ENCODE assay signal across 7 mouse cellular contexts in the genomic region with DNA sequence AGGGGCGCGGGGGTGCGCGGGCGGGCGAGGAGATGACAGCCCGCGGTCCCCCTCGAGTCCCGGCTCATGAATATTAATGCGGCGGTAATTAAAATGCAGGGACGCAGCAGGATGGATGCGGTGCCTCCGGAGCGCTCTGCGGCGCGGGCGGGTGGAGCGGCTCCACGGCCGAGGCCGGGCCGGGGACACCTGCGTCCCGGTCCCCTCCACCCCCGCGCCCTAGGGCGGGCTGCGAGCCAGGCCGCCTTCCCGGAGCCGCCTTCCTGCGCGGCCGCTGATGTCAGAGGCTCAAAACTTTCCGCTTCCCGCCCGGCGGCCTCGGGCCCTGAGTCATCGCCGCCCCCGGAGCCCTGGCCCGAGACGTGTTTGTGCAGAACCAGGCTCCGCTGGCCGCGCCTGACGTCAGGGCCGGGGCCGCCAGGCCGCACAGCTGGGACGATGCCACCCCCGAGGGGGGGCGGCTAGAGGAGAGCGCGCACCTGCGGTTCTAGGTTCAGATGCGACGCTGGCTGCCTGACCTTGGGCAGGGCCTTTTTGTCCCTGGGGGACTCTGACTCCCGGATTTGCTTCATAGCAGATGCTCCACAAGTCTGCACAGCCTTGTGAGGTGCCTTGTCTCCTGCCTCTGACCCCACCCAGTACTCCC.
DNase-seq lines count a peak whose midpoint lies in the region; ATAC-seq and TF ChIP-seq lines count a peak whose summit lies in the region.

No protein-coding gene starts in this region.

- H3K36me3 ChIP-seq in intestine, embryonic 15.5 days, result no peaks in the 10 kb centered on the region
- no peaks in the 10 kb centered on the region for H3K36me3 ChIP-seq in limb, embryonic 12.5 days
- H3K36me3 ChIP-seq in midbrain, embryonic 14.5 days (ENCODE audit: control insufficient read depth, insufficient read depth, low read length), result no peaks in the 10 kb centered on the region

- H3K9me3 ChIP-seq in intestine, embryonic 15.5 days, result no peaks in the 10 kb centered on the region
- no peaks in the 10 kb centered on the region for H3K9me3 ChIP-seq in limb, embryonic 12.5 days
- H3K9me3 ChIP-seq in midbrain, embryonic 14.5 days (ENCODE audit: control insufficient read depth, low read length), result no peaks in the 10 kb centered on the region

- DNase-seq in adrenal gland, adult (ENCODE audit: inconsistent age in 2 of 2, low spot score in 1 of 2), result peak; percentile 99
- DNase-seq in gastrocnemius, postnatal 4 days (ENCODE audit: low spot score in 2 of 2), result peak; percentile 84 to 90
- DNase-seq in midbrain, embryonic 14.5 days, result peak; percentile 92
- peak; percentile 82 to 88 for DNase-seq in spleen, postnatal 36 days (ENCODE audit: low spot score in 2 of 2)

- H3K4me3 ChIP-seq in cortical plate, adult 2 months (ENCODE audit: insufficient read depth, low read length), result 0 out of 2 replicates have a peak overlapping the region, but pooled peaks have one; percentile 1
- H3K4me3 ChIP-seq in intestine, embryonic 15.5 days (replicated peaks), result peak overlapping the region; percentile 49
- peak overlapping the region; percentile 50 for H3K4me3 ChIP-seq in limb, embryonic 12.5 days (replicated peaks)
- peak overlapping the region; percentile 32 for H3K4me3 ChIP-seq in midbrain, embryonic 14.5 days (replicated peaks; ENCODE audit: low read depth, low read length)

- peak overlapping the region; percentile 70 for H3K9ac ChIP-seq in intestine, embryonic 15.5 days
- H3K9ac ChIP-seq in limb, embryonic 12.5 days (replicated peaks), result peak overlapping the region; percentile 81
- peak overlapping the region; percentile 64 for H3K9ac ChIP-seq in midbrain, embryonic 14.5 days (replicated peaks; ENCODE audit: low read length)

- H3K27ac ChIP-seq in cortical plate, adult 2 months (ENCODE audit: insufficient read depth, low read length), result peak overlapping the region; percentile 93
- H3K27ac ChIP-seq in intestine, embryonic 15.5 days, result peak overlapping the region; percentile 80
- H3K27ac ChIP-seq in limb, embryonic 12.5 days, result peak overlapping the region; percentile 91
- H3K27ac ChIP-seq in midbrain, embryonic 14.5 days (replicated peaks; ENCODE audit: low read depth, low read length), result peak overlapping the region; percentile 97

- peak; percentile 39 for ATAC-seq in intestine, embryonic 15.5 days
- no peak for ATAC-seq in limb, embryonic 12.5 days (ENCODE audit: insufficient number of reproducible peaks, insufficient read depth, low FRiP score, low TSS enrichment, low read depth)
- ATAC-seq in midbrain, embryonic 14.5 days (ENCODE audit: low FRiP score, low TSS enrichment), result peak; percentile 79

- no peaks in the 10 kb centered on the region for H3K27me3 ChIP-seq in intestine, embryonic 15.5 days (replicated peaks)
- no peaks in the 10 kb centered on the region for H3K27me3 ChIP-seq in limb, embryonic 12.5 days
- no peaks in the 10 kb centered on the region for H3K27me3 ChIP-seq in midbrain, embryonic 14.5 days (ENCODE audit: control insufficient read depth, insufficient read depth, low read length)

- TF ChIP-seq POLR2A in cortical plate, adult 2 months (IDR thresholded peaks at IDR 0.05; ENCODE audit: extremely low read depth, insufficient read depth, low read length), result no peak

- H3K4me1 ChIP-seq in cortical plate, adult 2 months (ENCODE audit: control insufficient read depth, insufficient read depth, low read length), result peaks cover 14% of the 10 kb centered on the region
- H3K4me1 ChIP-seq in intestine, embryonic 15.5 days (replicated peaks), result peaks cover 68% of the 10 kb centered on the region
- peaks cover 70% of the 10 kb centered on the region for H3K4me1 ChIP-seq in limb, embryonic 12.5 days (replicated peaks)
- H3K4me1 ChIP-seq in midbrain, embryonic 14.5 days (ENCODE audit: control insufficient read depth, insufficient read depth, low read length), result peaks cover 62% of the 10 kb centered on the region

- no peak for TF ChIP-seq CTCF in cortical plate, adult 2 months (IDR thresholded peaks at IDR 0.05; ENCODE audit: extremely low read depth, insufficient read depth, low read length)

- WGBS in intestine, embryonic 15.5 days, result under 1% methylated on average over 63 of the region's 63 CpGs
- under 1% methylated on average over 63 of the region's 63 CpGs for WGBS in limb, embryonic 12.5 days
- under 1% methylated on average over 61 of the region's 63 CpGs for WGBS in midbrain, embryonic 14.5 days

- peak overlapping the region; percentile 96 for H3K4me2 ChIP-seq in intestine, embryonic 15.5 days (replicated peaks)
- peak overlapping the region; percentile 82 for H3K4me2 ChIP-seq in limb, embryonic 12.5 days
- peak overlapping the region; percentile 75 for H3K4me2 ChIP-seq in midbrain, embryonic 14.5 days (ENCODE audit: low read length)
